Mouse (Mus musculus): Measurements from ENCODE around the gene Dtnb.

Dtnb gene

DNA sequence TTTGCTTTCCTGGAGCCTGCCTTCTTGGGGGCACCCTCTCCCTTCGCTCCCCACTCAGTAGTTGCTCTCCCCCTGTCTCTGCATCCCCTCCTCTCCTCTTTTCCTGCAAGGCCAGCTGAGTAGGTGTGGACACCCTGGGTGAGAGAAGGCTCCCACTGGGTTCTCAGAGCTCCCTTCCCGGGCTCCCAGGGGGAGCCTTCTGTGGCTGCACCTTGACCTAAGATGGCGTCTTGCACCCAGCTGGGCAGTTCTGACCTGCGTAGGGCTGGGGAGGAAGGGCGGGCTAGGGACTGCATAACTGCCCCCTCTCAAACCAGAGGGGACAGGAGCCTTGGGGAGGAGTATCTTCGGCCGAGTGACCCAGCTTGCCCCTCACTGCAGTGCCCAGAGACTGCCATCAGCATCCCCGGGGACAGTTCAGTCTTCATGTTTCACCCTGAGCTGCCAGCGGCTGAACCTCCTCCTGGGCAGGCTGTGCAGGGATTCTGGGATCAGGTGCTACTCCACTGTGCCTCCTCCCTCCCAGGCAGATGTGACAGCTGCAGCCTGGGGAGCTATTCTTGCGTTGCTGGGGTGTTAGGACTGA is 236.3 kb downstream of the Dtnb start:
- no peak for DNase-seq

GRCm38 (mm10) chr12:3809520-3810180 is 237.5 kb downstream of the Dtnb start:
- DNase-seq, result no peak

DNA sequence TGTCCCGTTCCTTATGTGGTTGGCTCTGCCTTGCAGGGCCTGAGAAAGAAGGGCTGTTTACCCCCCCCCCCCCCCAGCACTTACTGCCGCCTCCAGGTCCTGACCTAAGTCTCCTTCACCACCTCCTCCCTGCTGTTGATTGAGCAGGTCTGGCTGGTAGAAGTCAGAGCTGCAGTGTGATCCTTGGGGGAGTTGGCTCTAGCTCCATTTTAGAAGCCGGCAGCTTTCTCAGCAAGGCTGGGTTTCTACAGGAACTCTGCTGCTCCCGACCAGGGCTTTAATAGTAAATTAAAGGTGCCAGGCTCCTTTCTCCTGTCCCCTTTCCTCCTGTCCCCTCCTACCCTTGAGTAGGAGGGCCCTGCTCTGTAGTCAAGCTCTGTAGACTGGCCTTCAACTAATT is 238.3 kb downstream of the Dtnb start:
- DNase-seq, result no peak

- DNase-seq, result no peak
These were observed 239.4 kb downstream of the Dtnb start for GRCm38 (mm10) chr12:3811596-3811995.

DNA sequence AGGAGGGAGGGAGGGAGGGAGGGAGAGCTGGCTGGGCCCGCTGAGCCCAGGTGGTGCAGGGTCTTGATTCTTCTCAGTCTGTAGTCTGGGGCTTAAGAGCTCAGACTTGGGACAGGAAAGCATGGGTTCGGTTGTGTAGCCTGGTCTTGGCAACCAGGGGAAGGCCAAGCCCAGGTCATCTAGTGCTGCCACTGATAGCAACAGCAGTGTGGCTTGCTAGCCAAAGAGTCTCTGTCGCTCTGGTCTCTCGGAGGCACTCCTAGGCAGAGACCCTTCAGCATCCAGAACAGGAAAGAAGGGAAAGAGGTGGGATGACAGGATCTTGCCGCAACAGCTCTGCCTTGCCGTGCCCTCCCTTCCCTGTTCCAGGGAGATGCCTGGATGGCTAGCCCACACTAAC is 240.1 kb downstream of the Dtnb start:
- no peak for DNase-seq

DNA sequence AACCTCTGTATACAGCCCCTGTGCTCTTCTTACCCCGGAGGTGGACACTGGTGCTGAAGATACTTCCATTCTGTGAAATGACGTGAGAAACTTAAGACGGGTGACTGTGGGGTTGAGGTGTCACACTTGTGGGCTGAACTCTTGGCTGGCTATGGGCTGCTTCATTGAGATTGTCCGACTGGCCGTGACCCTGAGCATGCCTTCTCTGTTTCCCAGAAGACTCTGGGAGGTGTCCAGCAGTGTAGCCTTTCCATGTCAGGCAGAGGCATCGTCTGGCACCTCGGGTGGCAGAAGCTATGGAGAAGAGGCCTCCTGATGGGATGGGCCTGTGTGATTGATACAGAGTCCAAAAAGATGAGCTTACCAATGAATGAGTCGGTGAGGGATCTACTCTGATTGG is 241.0 kb downstream of the Dtnb start:
- DNase-seq, result no peak

DNA sequence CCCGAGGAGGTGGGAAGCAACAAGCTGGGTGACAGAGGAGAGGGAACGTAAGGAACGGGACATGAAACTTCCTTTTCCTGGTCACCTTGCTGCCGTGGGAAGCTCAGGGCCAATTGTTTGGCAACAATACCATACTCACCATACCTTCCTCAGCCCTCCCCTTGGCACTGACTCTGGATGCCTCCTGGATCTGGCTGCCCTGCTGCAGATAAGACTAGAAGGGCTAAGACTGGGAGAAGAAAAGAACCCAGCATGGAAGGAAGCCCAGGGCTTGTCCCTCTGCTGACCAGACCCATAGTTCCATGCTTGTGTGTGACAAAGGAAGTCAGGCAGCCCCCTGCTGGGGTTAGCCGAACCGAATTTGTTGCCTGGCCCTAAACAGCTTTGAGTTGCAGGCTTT is 243.2 kb downstream of the Dtnb start:
- no peak for DNase-seq

DNA sequence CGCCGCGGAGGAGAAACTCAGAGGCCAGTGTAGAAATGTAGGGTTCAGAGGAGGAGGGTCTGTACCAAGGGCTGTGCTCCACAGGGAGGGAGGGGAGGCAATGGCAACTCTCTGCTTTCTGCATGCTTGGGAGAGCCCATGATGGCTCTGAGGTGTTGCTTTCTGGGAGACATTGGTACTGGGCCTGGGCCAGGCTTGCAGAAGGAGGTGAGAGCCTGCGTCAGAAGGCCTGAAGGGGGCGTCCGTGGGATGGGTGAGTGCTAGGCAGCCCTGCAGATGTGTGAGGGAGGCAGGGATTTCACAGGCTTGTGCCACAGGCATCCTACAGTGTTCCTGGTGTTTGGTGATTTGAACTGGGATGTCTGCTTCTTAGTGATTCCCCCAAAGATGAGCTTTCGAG is 244.9 kb downstream of the Dtnb start:
- no peak for DNase-seq

- no peak for DNase-seq
These were observed 245.4 kb downstream of the Dtnb start for GRCm38 (mm10) chr12:3817566-3817965.

- DNase-seq, result no peak
These were observed 247.7 kb downstream of the Dtnb start for GRCm38 (mm10) chr12:3819899-3820298.

GRCm38 (mm10) chr12:3823408-3823807 is 251.2 kb downstream of the Dtnb start:
- DNase-seq, result no peak

- DNase-seq, result no peak
These were observed 252.9 kb downstream of the Dtnb start for GRCm38 (mm10) chr12:3824906-3825713.

- DNase-seq, result no peak
These were observed 253.5 kb downstream of the Dtnb start for GRCm38 (mm10) chr12:3825714-3826080.

GRCm38 (mm10) chr12:3827771-3828170 is 255.6 kb downstream of the Dtnb start:
- no peak for DNase-seq

All from thymus, postnatal 25 days (tissue).